Mouse (Mus musculus): ENCODE results near the gene Pam.

- TF ChIP-seq CTCF (conservative IDR thresholded peaks at IDR 0.05; ENCODE audit: low read length): no peak
- TF ChIP-seq POU5F1 (IDR thresholded peaks at IDR 0.05; ENCODE audit: borderline replicate concordance, low read length): no peak
- no peak for TF ChIP-seq NANOG (IDR thresholded peaks at IDR 0.05; ENCODE audit: borderline replicate concordance, low read length)
These were observed 79.2 kb downstream of the Pam start for GRCm38 (mm10) chr1:98016004-98016848.

Data from E14TG2a.4 (cell line).